Mouse (Mus musculus): ENCODE data around the gene Vcp.
A peak's percentile ranks its signal among the peaks of the same experiment; 100 is the strongest.

The Vcp gene

GRCm38 (mm10) chr4:43000141-43000986 is at the start of gene Vcp:
Gene Vcp, minus strand, starts transcription at chr4:43000507.
- peak; percentile 99 for DNase-seq (ENCODE audit: extremely low read depth, insufficient read length, low spot score)

GRCm38 (mm10) chr4:43047231-43047630 is 46.9 kb upstream of the Vcp start:
- DNase-seq (ENCODE audit: extremely low read depth, insufficient read length, low spot score), result peak; percentile 60

GRCm38 (mm10) chr4:43046607-43047006 is 46.3 kb upstream of the Vcp start:
- DNase-seq (ENCODE audit: extremely low read depth, insufficient read length, low spot score), result no peak

- peak; percentile 97 for DNase-seq (ENCODE audit: extremely low read depth, insufficient read length, low spot score)
These were observed 45.5 kb upstream of the Vcp start, which contains the start of gene Fam214b for GRCm38 (mm10) chr4:43045659-43046302. Gene Fam214b, minus strand, starts transcription at chr4:43046220.

GRCm38 (mm10) chr4:43045285-43045658 is 45.0 kb upstream of the Vcp start:
- DNase-seq (ENCODE audit: extremely low read depth, insufficient read length, low spot score), result no peak

- DNase-seq (ENCODE audit: extremely low read depth, insufficient read length, low spot score), result peak; percentile 26
These were observed 44.4 kb upstream of the Vcp start for GRCm38 (mm10) chr4:43044673-43045072.

GRCm38 (mm10) chr4:43043644-43044357 is 43.5 kb upstream of the Vcp start:
- peak; percentile 55 for DNase-seq (ENCODE audit: extremely low read depth, insufficient read length, low spot score)

- DNase-seq (ENCODE audit: extremely low read depth, insufficient read length, low spot score), result peak; percentile 69
These were observed 40.7 kb upstream of the Vcp start for GRCm38 (mm10) chr4:43040881-43041547.

GRCm38 (mm10) chr4:43040114-43040572 is 39.8 kb upstream of the Vcp start:
- peak; percentile 99 for DNase-seq (ENCODE audit: extremely low read depth, insufficient read length, low spot score)

- DNase-seq (ENCODE audit: extremely low read depth, insufficient read length, low spot score), result no peak
These were observed 39.3 kb upstream of the Vcp start for GRCm38 (mm10) chr4:43039609-43040008.

GRCm38 (mm10) chr4:43038567-43039495 is 38.5 kb upstream of the Vcp start:
- DNase-seq (ENCODE audit: extremely low read depth, insufficient read length, low spot score), result peak; percentile 89

GRCm38 (mm10) chr4:43037860-43038566 is 37.7 kb upstream of the Vcp start:
- DNase-seq (ENCODE audit: extremely low read depth, insufficient read length, low spot score), result no peak

- DNase-seq (ENCODE audit: extremely low read depth, insufficient read length, low spot score), result no peak
These were observed 36.0 kb upstream of the Vcp start for GRCm38 (mm10) chr4:43036356-43036755.

GRCm38 (mm10) chr4:43035851-43036250 is 35.5 kb upstream of the Vcp start:
- DNase-seq (ENCODE audit: extremely low read depth, insufficient read length, low spot score), result no peak

- DNase-seq (ENCODE audit: extremely low read depth, insufficient read length, low spot score), result no peak
These were observed 33.2 kb upstream of the Vcp start for GRCm38 (mm10) chr4:43033481-43033880.

GRCm38 (mm10) chr4:43032501-43032900 is 32.2 kb upstream of the Vcp start:
- no peak for DNase-seq (ENCODE audit: extremely low read depth, insufficient read length, low spot score)

- peak; percentile 91 for DNase-seq (ENCODE audit: extremely low read depth, insufficient read length, low spot score)
These were observed 31.1 kb upstream of the Vcp start, which contains the start of gene Stoml2 for GRCm38 (mm10) chr4:43031237-43031995. Gene Stoml2, minus strand, starts transcription at chr4:43031710.

- DNase-seq (ENCODE audit: extremely low read depth, insufficient read length, low spot score), result no peak
These were observed 30.5 kb upstream of the Vcp start for GRCm38 (mm10) chr4:43030780-43031230.

Data from 3134 (cell line).